Mouse (Mus musculus) liver, postnatal 0 days (tissue): ENCODE measurements around the gene Defb11.

Source experiments
- CTCF ChIP-seq: sonication (generic); IDR thresholded peaks from 2 replicates; pipeline ENCODE4 v1.5.1; 2016; ENCODE audit warnings: antibody characterized with exemption, low read depth
- EP300 ChIP-seq: IDR thresholded peaks from 2 replicates; pipeline ENCODE4 v1.6.1; 2016; ENCODE audit warnings: antibody characterized with exemption, low read depth, mild to moderate bottlenecking

GRCm38 (mm10) chr8:21946462-21946861 is 40.2 kb upstream of the Defb11 start, which contains the start of gene Defb13:
- TF ChIP-seq CTCF = no peak
- TF ChIP-seq EP300 = no peak
